Mouse (Mus musculus) midbrain, embryonic 12.5 days (tissue): ENCODE measurements around the gene Erich6. TPM values are rescaled to one million over a fixed set of nuclear protein-coding genes. Genes with fewer than 3 reads are reported as not detected.

ENCODE experiments used
- ATAC-seq: fragments of 200-750 bp; cut with Nextera tagmentation; 2 replicates; pipeline ENCODE4 v1.8.0; 2017; ENCODE audit warnings: low read depth, moderate TSS enrichment, moderate library complexity; ENCODE audit not compliant: low FRiP score
- H3K27ac ChIP-seq: fragments of 300-500 bp; sonication (generic); replicated peaks from 2 replicates; pipeline ENCODE4 v1.5.1; 2016; ENCODE audit warnings: mild to moderate bottlenecking
- H3K27me3 ChIP-seq: fragments of 300-500 bp; sonication (generic); 2 replicates; pipeline ENCODE4 v1.6.1; 2016; ENCODE audit warnings: mild to moderate bottlenecking
- H3K36me3 ChIP-seq: fragments of 300-500 bp; sonication (generic); 2 replicates; pipeline ENCODE4 v1.6.1; 2016
- H3K4me1 ChIP-seq: fragments of 300-500 bp; sonication (generic); 2 replicates; pipeline ENCODE4 v1.6.1; 2016
- H3K4me2 ChIP-seq: fragments of 300-500 bp; sonication (generic); replicated peaks from 2 replicates; pipeline ENCODE4 v1.6.1; 2016; ENCODE audit warnings: mild to moderate bottlenecking, moderate library complexity
- H3K4me3 ChIP-seq: fragments of 300-500 bp; sonication (generic); 2 replicates; pipeline ENCODE4 v1.5.1; 2016; ENCODE audit warnings: mild to moderate bottlenecking
- H3K9ac ChIP-seq: fragments of 300-500 bp; sonication (generic); replicated peaks from 2 replicates; pipeline ENCODE4 v1.6.1; 2016; ENCODE audit warnings: mild to moderate bottlenecking, moderate library complexity
- H3K9me3 ChIP-seq: fragments of 300-500 bp; sonication (generic); 2 replicates; pipeline ENCODE4 v1.6.1; 2016; ENCODE audit warnings: mild to moderate bottlenecking
- WGBS: fragments of 180-500 bp; shearing (Covaris S2); methylation state at CpG from one replicate; pipeline ENCODE4 v1.1.7; 2016; 5-methylcytosine and 5-hydroxymethylcytosine counted together
- polyA plus RNA-seq: library from polyadenylated mRNA; unstranded; fragments of >200 nt; fragmentation: Nextera tagmentation; extraction: Ambion mirVana; gene quantifications from 2 replicates; pipeline ENCODE4 v1.2.1, GENCODE M21; 2016

Erich6 gene
- polyA plus RNA-seq, 1 experiment from 2014 or later: 0.08 TPM

GRCm38 (mm10) chr3:58673295-58673694 is 36.3 kb upstream of the Erich6 start:
- Histone ChIP-seq H3K27me3 (no peaks in the 10 kb centered on the region), H3K9me3 (no peaks in the 10 kb centered on the region), H3K4me2 (no peak overlapping the region), H3K27ac (no peak overlapping the region), H3K36me3 (peaks cover 4% of the 10 kb centered on the region; the same call in 1 of the 2 replicates), H3K9ac (no peak overlapping the region), H3K4me1 (peaks cover 7% of the 10 kb centered on the region), H3K4me3 (no peak overlapping the region)
- no peak for ATAC-seq
- 97% methylated on average over 5 of the region's 5 CpGs for WGBS

DNA sequence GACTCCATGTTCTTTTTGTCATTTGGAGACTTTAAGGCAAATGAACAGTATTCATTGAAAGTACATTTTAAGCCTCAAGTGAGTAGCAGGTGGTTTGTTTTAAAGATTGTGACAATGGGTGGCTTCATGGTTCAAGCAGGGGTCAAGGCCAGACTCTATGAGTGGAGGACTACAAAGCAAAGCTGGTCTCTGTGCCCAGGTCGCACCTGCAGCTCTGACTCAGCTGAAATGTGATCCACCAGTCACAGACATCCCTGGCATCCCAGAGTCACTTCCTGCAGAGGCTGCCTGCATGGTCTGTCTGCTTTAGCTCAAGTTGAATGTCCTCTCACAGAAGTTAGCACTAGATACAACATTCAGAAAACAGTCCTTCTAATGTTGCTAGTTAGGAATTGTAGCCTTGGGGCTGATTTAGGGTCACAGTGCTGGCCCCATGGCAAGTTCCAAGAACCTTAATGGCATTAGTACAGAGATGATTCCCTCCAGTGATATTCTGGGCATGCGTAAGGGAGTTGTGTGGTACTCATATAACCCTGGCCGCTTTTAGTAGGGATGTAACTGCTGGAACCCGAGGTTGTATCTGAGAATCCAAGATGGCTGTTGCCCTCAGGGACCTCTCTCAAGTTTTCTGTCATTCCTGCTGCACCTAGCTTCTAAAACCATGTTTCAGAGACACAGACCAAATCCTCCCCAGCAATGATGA is 35.6 kb upstream of the Erich6 start:
- 80% methylated on average over 4 of the region's 4 CpGs for WGBS

GRCm38 (mm10) chr3:58671616-58672250 is 34.7 kb upstream of the Erich6 start:
- no peaks in the 10 kb centered on the region for H3K9me3 ChIP-seq
- H3K4me1 ChIP-seq: no peaks in the 10 kb centered on the region
- no peak for ATAC-seq
- H3K36me3 ChIP-seq: peaks cover 4% of the 10 kb centered on the region; the same call in 1 of the 2 replicates
- WGBS: 74% methylated on average over 6 of the region's 6 CpGs
- H3K27me3 ChIP-seq: no peaks in the 10 kb centered on the region
- H3K4me2 ChIP-seq: no peak overlapping the region
- H3K27ac ChIP-seq: no peak overlapping the region
- no peak overlapping the region for H3K4me3 ChIP-seq
- H3K9ac ChIP-seq: no peak overlapping the region

More for the DNA sequence above, 35.6 kb upstream of the Erich6 start:
- Histone ChIP-seq H3K4me1 (peaks cover 5% of the 10 kb centered on the region), H3K27me3 (no peaks in the 10 kb centered on the region), H3K27ac (no peak overlapping the region), H3K4me3 (no peak overlapping the region), H3K4me2 (no peak overlapping the region), H3K36me3 (peaks cover 4% of the 10 kb centered on the region; the same call in 1 of the 2 replicates), H3K9ac (no peak overlapping the region), H3K9me3 (no peaks in the 10 kb centered on the region)
- ATAC-seq: no peak

- H3K27me3 ChIP-seq: no peaks in the 10 kb centered on the region
- peaks cover 3% of the 10 kb centered on the region; the same call in 1 of the 2 replicates for H3K9me3 ChIP-seq
- H3K36me3 ChIP-seq: no peaks in the 10 kb centered on the region
- H3K4me3 ChIP-seq: no peak overlapping the region
- H3K27ac ChIP-seq: no peak overlapping the region
- H3K4me1 ChIP-seq: no peaks in the 10 kb centered on the region
- no peak for ATAC-seq
- WGBS: 88% methylated on average over 7 of the region's 7 CpGs
- no peak overlapping the region for H3K4me2 ChIP-seq
- H3K9ac ChIP-seq: no peak overlapping the region
Observed at GRCm38 (mm10) chr3:58663970-58664369, 27.0 kb upstream of the Erich6 start.

GRCm38 (mm10) chr3:58660636-58661035 is 23.6 kb upstream of the Erich6 start:
- Histone ChIP-seq H3K4me2 (no peak overlapping the region), H3K27me3 (no peaks in the 10 kb centered on the region), H3K4me1 (no peaks in the 10 kb centered on the region), H3K9me3 (no peaks in the 10 kb centered on the region), H3K36me3 (no peaks in the 10 kb centered on the region), H3K4me3 (no peak overlapping the region), H3K27ac (no peak overlapping the region), H3K9ac (no peak overlapping the region)
- 91% methylated on average over 4 of the region's 4 CpGs for WGBS
- no peak for ATAC-seq

GRCm38 (mm10) chr3:58657356-58657755 is 20.3 kb upstream of the Erich6 start:
- Histone ChIP-seq H3K36me3 (no peaks in the 10 kb centered on the region), H3K4me1 (no peaks in the 10 kb centered on the region), H3K9ac (no peak overlapping the region), H3K27me3 (no peaks in the 10 kb centered on the region), H3K27ac (no peak overlapping the region), H3K4me2 (no peak overlapping the region), H3K9me3 (no peaks in the 10 kb centered on the region), H3K4me3 (no peak overlapping the region)
- no peak for ATAC-seq
- 36% methylated on average over 2 of the region's 2 CpGs for WGBS

DNA sequence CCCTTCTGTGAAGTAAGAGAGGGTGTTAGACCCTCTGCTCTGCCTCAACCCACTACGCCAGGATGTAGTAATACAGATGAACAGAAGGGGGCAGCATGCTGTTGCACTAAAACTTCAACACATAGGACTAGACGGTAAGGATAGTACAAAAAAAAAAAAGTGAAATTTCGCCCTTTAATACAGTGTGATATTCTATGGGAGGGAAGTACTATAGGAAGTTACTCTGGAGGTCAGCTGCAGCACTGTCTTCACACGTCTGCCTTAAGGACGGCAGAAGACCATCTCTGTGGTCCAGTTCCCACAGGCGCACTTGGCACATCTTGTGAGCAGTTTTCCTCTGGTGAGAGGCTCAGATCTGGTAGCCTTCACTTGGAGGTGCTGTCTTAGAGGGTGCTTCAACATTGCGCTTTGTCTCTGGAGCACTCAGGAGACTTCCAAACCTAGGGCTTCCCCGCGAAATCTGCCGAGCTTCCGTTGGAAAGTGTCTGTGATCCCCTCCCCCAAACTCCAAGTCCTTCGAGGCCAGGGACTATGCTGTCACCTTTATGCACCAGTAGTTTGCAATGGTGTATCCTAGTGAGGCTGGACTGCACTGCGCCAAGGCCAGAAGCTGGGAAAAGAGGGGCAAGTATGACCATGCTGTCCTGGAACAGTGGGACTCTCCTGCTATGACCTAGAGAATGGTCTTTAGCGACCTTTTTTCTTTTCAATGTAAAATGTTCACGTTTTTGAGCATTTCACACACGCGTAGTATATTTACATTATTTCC is 18.5 kb upstream of the Erich6 start:
- WGBS: 53% methylated on average over 17 of the region's 17 CpGs
- H3K9me3 ChIP-seq: no peaks in the 10 kb centered on the region
- H3K27me3 ChIP-seq: no peaks in the 10 kb centered on the region
- no peak overlapping the region for H3K4me3 ChIP-seq
- no peak overlapping the region for H3K9ac ChIP-seq
- no peak overlapping the region for H3K4me2 ChIP-seq
- no peaks in the 10 kb centered on the region for H3K36me3 ChIP-seq
- H3K4me1 ChIP-seq: no peaks in the 10 kb centered on the region
- no peak overlapping the region for H3K27ac ChIP-seq
- peak; percentile 78; the same call in 1 of the 2 replicates for ATAC-seq

DNA sequence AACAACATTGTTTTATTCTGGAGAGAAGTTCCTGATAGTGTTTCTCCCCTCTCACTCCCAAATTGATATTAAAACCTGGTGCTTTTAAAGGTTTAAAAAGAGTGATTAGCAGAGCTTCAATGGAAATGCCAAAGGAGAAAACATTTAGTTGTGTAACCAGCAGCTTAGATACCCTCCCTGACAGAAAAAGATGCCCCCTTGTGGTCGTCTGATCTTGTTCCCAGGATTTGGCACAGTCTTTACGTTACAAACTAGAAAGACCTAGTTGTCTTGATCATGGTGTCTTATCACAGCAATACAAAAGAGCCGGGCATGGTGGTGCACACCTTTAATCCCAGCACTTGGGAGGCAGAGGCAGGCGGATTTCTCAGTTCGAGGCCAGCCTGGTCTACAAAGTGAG is 16.9 kb upstream of the Erich6 start:
- no peaks in the 10 kb centered on the region for H3K36me3 ChIP-seq
- ATAC-seq: no peak
- no peaks in the 10 kb centered on the region for H3K4me1 ChIP-seq
- H3K9ac ChIP-seq: no peak overlapping the region
- no peaks in the 10 kb centered on the region for H3K27me3 ChIP-seq
- H3K4me2 ChIP-seq: no peak overlapping the region
- H3K27ac ChIP-seq: no peak overlapping the region
- H3K9me3 ChIP-seq: no peaks in the 10 kb centered on the region
- WGBS: 66% methylated on average over 5 of the region's 5 CpGs
- H3K4me3 ChIP-seq: no peak overlapping the region

- ATAC-seq: no peak
- no peak overlapping the region for H3K4me2 ChIP-seq
- no peak overlapping the region for H3K4me3 ChIP-seq
- H3K36me3 ChIP-seq: no peaks in the 10 kb centered on the region
- H3K27ac ChIP-seq: no peak overlapping the region
- H3K4me1 ChIP-seq: no peaks in the 10 kb centered on the region
- H3K27me3 ChIP-seq: no peaks in the 10 kb centered on the region
- H3K9ac ChIP-seq: no peak overlapping the region
- WGBS: 88% methylated on average over 4 of the region's 4 CpGs
- H3K9me3 ChIP-seq: no peaks in the 10 kb centered on the region
Observed at GRCm38 (mm10) chr3:58650328-58650727, 13.3 kb upstream of the Erich6 start.

DNA sequence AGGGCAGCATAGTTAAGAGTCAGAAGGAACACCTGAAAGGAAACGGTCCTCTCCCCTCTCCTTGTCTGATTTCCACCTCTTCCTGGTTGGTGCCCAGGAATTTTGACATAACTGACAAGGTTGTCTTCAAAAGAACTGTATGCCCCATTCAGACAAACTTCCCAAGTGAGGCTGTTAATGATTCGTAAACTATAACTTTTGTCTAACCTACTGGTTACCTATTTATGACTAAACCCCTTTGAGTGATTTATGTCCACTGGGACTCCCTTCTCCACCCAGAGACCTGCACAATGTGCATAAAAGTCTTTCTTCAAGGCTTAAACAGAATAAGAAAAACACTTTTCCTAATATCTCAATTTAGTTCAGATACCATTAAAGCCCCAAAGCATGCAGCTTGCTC is 10.2 kb upstream of the Erich6 start:
- Histone ChIP-seq H3K27me3 (no peaks in the 10 kb centered on the region), H3K9ac (no peak overlapping the region), H3K27ac (no peak overlapping the region), H3K4me3 (no peak overlapping the region), H3K36me3 (no peaks in the 10 kb centered on the region), H3K4me1 (no peaks in the 10 kb centered on the region), H3K4me2 (no peak overlapping the region), H3K9me3 (no peaks in the 10 kb centered on the region)
- WGBS: 84% methylated on average over 2 of the region's 2 CpGs
- ATAC-seq: no peak

- 84% methylated on average over 4 of the region's 4 CpGs for WGBS
- H3K4me3 ChIP-seq: no peak overlapping the region
- no peak overlapping the region for H3K9ac ChIP-seq
- H3K27me3 ChIP-seq: no peaks in the 10 kb centered on the region
- no peak for ATAC-seq
- H3K27ac ChIP-seq: no peak overlapping the region
- no peaks in the 10 kb centered on the region for H3K9me3 ChIP-seq
- H3K36me3 ChIP-seq: no peaks in the 10 kb centered on the region
- H3K4me1 ChIP-seq: no peaks in the 10 kb centered on the region
- no peak overlapping the region for H3K4me2 ChIP-seq
Observed at GRCm38 (mm10) chr3:58646180-58646579, 9.2 kb upstream of the Erich6 start.

DNA sequence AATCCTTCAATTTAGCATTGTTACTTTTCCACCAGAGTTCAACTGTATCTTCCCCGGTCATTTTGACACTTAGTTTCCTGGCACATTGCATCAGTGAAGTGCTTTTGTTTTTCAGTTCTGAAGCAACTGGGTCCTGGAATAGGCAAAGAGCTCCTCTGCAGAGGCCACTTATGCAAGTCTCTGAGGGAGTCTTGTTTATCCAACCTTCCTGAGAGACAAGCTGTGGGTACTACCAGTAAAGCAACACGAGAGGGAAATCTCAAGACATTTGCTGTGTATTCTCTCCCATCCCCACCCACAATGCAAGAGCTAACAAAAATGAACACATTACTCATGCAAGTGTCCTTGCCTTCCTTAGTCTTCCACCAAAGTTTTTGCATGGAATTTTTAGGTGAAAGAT is 5.3 kb downstream of the Erich6 start:
- H3K27ac ChIP-seq: no peak overlapping the region
- no peak overlapping the region for H3K4me3 ChIP-seq
- ATAC-seq: no peak
- no peaks in the 10 kb centered on the region for H3K9me3 ChIP-seq
- no peak overlapping the region for H3K4me2 ChIP-seq
- H3K4me1 ChIP-seq: peaks cover 5% of the 10 kb centered on the region
- 81% methylated on average over 2 of the region's 2 CpGs for WGBS
- H3K36me3 ChIP-seq: no peaks in the 10 kb centered on the region
- no peak overlapping the region for H3K9ac ChIP-seq
- no peaks in the 10 kb centered on the region for H3K27me3 ChIP-seq
